Mouse (Mus musculus): ENCODE results near the gene Foxl1. TPM values are rescaled to one million over a fixed set of nuclear protein-coding genes. Genes with fewer than 3 reads are reported as not detected.
A peak's percentile ranks its signal among the peaks of the same experiment; 100 is the strongest.

Gene Foxl1
- total RNA-seq (2021) = 1 to 10 TPM; 1.2 to 1.8 TPM
- long read RNA-seq, experiment 1 = 0 reads
- long read RNA-seq, experiment 2, partial matches to known transcripts = 0 of 1 reads
- long read RNA-seq, experiment 2, other reads (novel, unspliced or antisense) = 0 of 1 reads

DNA sequence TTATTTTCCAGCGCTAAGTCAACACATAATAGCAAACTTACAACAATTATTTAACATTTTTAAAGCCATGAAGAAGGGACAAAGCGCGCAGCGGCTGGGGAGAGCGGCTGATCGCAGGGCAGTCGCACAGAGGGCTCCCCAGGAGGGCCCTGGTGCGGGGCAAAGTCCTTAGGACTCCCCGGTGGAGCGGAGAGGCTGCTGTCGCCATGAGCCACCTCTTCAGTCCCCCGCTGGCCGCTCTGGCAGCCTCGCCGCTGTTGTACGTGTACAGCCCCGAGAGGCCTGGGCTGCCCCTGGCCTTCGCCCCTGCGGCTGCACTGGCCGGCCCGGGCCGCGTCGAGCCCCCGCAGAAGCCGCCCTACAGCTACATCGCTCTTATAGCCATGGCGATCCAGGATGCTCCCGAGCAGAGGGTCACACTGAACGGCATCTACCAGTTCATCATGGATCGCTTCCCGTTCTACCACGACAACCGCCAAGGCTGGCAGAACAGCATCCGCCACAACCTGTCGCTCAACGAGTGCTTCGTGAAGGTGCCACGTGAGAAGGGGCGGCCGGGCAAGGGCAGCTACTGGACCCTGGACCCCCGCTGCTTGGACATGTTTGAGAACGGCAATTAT, at the start of gene Foxl1:
Gene Foxl1 (plus strand): TSS at position 185 of the 620 bp plus-strand sequence.
- DNase-seq (ENCODE audit: low spot score in 2 of 2) = no peak

DNA sequence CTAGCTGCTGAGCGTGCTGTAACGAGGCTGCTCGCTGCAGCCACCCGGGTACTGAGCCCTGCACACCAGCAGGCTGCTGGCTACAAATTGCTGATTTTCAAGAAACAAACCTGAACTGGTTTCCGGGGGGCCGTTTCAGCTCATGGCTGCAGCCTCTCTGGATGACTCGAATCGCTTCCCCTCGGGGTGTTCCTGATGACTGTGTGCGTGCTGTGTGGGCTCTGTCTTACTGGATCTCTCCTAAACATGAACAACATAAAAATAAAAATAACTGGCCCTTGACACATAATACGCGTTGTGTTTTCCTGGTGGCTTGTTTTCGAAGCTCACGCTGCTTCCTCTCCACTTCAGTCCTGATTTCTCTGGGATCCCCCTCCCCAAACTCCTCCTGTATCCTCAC, 49.0 kb upstream of the Foxl1 start:
- no peak for DNase-seq (ENCODE audit: low spot score in 2 of 2)

DNA sequence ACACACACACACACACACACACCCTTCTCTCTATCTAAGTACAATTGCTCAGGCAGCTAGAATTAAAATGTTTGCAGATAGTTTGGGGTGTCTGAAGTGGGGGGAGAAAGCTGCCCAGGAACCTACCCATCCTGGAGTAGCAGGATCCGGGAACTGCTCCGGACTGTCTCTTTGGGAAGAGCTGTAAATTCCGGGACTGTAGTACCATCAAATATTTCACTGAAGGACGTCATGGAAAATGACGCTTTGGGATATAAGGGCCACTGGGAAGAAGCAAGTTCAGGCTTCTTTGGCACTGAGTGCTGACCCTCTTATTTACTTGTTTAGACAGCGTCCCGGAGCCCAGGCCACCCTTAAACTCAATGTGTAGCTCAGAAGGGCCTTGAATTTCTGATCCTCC, 48.5 kb upstream of the Foxl1 start:
- no peak for DNase-seq (ENCODE audit: low spot score in 2 of 2)

DNA sequence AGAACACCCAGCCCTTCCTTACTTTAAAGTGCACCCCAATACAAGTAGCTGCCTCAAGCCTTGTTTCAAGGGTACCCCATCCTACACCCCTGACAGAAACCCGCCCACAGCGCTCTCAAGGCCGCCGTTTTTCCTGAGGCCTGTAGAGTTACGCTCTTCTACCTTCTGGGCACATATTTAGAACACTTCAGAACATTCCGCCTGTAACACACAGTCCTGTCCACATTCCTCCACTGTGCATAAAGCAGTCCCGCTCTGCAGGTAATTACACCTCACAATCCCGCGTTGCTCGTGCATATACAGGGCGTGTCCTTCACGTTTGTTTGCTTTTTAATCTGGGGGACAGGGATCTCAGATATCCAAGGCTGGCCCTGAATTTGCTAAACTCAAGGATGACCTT, 47.8 kb upstream of the Foxl1 start:
- DNase-seq (ENCODE audit: low spot score in 2 of 2) = no peak

DNA sequence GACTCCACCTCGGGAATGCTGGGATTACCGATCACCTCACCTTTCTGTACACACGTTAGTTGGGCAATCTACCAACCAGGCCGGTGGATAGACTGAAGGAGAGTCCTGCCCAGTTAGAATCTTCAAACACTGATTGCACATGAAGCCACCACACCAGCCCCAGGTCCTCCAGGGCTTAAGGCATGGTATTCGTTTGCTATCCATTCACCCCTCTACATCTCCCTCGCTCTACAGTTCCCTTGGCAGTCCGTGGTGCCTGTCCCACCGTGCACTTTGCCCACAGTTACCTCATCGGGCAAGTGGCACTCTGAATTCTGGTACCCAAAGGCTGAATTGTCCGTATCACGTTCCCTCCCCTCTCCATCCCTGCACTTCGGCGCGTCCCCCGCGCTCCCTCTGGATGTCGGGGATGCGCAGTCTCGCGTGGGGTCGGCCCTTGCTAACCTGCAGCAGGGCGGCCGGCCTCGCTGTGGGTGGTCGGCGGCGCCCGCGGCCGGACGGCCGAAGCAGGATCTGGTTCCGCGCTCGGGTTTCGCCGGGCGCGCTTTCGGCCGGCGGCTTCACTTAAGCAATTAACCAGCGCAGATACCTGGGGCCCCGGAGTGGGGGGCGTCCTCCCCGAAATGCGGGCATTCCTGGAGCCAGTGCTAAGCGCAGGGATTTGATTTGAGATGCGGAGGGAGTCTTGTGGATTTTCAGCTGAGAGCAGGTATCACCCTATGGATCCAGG, 47.2 kb upstream of the Foxl1 start:
- no peak for DNase-seq (ENCODE audit: low spot score in 2 of 2)

DNA sequence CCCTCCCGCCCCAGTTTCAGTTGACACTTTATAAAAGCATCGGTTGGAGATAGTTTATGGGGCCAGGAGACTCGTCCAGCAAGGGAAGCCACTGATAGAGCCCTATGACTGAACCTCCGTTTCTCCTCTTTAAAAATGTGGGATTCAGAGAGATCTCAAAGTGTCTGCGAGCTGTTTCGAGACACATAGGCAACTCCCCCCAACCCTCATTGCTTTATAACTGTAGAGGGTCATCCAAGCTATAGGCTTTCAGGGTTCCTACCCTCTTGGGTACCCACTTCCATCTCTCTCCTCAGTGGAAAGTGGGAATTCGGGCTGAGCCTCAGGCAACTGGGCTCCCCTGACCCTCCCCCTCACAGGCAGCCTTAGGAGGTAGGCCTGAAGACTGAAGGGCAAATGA, 46.3 kb upstream of the Foxl1 start:
- no peak for DNase-seq (ENCODE audit: low spot score in 2 of 2)

DNA sequence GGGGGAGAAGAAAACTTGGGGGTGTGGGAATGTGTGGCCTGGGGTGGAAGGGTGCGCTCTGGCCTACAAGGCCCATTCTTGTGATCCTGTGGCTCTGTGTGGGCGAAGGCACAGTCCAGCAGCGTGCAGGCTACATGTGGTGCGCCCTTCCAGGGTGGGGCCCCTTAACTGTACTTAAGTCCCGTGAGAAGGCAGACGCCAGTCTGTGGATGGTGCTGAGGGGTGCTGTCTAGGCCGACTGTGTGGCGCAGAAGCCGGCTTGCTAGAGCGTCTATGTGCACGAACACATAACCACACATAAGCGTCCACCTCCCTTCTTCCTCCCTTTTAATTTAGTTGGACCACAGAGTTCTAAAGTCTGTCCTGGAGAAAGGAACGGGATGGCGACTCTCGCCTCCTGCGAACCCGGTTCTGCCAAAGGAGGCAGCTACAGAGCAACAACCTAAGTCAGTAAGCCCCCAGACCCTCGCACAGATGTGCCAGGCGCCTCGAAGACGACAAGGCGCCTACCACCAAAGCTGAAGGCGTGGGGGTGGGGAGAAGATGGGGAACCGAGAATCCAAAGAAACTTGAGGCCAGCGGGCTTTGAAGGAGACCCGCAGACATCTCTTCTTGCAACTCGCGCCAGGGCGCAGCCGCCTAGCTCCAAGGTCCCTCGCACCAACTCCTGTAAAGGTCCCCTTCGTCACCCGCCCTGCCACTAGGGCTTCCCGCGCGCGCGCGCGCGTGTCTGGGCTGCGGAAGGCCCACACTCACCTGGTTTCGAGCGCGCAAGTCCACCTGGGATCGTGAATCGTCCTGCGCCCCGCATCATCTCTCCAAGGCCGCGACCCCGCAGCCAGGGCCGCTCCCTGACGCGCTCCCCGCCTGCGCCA, 45.3 kb upstream of the Foxl1 start:
- DNase-seq (ENCODE audit: low spot score in 2 of 2) = no peak

DNA sequence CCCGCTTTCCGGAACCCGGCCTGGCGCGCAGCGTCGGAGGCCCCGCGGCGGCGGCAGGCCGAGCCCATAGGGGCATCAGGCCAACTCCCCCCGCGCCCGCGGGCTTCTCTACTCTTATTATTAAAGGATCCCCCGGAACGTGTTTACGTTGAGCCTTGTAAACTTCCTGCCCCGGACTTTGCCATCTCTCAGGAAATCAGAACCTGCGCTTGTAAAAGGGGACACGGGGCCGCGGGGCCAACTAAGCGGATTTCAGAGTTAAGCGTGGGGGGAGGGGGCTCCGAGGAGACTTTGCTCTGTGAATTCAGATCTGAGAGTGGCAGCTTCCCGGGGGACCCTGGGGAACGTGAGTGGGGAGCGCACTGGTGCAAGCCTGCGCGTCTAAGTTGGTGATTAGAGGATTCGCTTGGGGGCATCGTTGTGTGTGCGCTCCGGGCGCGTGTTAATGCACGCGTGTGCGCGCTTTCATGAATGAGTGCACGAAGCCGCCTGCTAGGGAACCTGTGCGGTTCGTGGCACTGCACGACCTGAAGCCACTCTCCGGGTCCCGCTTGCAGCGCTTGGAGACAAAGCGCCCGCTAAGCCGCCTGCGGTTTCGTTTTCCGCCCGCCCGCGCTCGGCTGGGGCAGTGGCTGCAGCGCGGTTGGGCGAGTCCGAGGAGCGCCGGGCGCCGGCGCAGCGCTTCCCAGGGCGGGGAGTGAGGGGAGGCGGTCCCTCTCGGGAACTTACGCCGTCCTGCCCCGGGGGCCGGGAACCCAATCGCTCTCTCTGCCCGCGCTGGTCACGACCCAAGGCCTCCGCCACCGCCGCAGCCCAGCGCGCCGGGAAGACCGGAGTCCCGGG, 44.4 kb upstream of the Foxl1 start:
- DNase-seq (ENCODE audit: low spot score in 2 of 2) = peak; percentile 27 to 39

DNA sequence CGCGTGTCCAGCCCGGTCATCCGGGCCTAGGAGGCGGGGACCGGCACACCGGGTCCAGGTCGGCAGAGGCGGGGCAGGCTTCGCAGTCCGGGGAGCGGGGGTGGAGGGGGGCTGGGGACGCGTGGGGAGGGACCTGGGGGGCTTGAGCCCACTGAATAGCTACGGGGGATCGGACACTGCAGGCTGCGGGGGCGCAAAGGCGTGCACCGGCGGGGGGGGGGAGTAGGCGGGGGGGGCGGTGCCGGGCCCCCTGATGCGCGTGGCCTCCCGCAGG, 43.9 kb upstream of the Foxl1 start:
- DNase-seq (ENCODE audit: low spot score in 2 of 2) = no peak

DNA sequence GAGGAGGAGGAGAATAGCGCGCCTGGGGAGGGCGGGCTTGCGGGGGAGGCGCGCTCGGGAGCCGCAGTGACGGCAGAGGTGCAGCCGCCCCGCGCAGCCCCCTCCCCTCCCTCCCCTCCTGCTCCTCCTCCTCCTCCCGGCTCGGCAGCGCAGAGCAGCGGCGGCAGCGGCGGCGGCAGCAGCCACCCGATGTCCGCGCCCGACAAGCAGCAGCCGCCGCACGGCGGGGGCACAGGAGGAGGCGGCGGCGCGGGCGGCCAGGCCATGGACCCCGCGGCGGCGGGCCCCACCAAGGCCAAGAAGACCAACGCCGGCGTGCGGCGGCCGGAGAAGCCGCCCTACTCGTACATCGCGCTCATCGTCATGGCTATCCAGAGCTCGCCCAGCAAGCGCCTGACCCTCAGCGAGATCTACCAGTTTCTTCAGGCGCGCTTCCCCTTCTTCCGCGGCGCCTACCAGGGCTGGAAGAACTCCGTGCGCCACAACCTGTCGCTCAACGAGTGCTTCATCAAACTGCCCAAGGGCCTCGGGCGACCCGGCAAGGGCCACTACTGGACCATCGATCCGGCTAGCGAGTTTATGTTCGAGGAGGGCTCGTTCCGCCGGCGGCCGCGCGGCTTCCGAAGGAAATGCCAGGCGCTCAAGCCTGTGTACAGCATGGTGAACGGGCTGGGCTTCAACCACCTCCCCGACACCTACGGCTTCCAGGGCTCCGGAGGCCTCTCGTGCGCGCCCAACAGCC, 43.4 kb upstream of the Foxl1 start, which contains the start of gene Foxf1:
Gene Foxf1 (plus strand): TSS at position 177 of the 742 bp plus-strand sequence.
- DNase-seq (ENCODE audit: low spot score in 2 of 2) = no peak

DNA sequence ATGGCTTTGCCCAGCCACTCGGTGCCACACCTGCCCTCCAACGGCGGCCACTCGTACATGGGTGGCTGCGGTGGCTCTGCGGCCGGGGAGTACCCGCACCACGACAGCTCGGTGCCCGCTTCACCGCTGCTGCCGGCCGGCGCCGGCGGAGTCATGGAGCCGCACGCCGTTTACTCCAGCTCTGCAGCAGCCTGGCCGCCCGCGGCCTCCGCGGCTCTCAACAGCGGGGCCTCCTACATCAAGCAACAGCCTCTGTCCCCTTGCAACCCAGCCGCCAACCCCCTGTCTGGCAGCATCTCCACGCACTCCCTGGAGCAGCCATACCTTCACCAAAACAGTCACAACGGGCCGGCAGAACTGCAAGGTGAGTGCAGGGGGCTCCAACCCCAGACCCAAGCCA, 42.7 kb upstream of the Foxl1 start:
- DNase-seq (ENCODE audit: low spot score in 2 of 2) = no peak

DNA sequence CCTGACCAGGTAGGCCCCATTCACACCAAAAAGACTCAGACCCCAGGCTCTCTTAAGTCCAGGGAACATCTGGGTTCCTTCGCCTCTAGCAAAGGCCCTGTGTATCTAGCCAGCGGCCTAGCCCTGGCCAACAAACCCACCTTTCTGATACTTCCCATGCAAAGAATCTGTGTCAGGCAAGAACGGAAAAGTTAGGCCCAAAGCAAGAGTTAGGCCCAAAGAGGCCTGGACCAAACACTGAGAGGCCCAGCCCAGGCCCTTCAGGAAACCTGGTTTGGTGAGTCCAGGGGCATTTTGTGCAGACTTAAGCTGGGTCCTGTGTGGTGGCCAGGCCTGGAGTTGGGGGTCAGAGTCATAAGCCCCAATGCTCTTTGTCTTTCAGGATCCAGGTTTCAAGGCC, 42.2 kb upstream of the Foxl1 start:
- DNase-seq (ENCODE audit: low spot score in 2 of 2) = no peak

DNA sequence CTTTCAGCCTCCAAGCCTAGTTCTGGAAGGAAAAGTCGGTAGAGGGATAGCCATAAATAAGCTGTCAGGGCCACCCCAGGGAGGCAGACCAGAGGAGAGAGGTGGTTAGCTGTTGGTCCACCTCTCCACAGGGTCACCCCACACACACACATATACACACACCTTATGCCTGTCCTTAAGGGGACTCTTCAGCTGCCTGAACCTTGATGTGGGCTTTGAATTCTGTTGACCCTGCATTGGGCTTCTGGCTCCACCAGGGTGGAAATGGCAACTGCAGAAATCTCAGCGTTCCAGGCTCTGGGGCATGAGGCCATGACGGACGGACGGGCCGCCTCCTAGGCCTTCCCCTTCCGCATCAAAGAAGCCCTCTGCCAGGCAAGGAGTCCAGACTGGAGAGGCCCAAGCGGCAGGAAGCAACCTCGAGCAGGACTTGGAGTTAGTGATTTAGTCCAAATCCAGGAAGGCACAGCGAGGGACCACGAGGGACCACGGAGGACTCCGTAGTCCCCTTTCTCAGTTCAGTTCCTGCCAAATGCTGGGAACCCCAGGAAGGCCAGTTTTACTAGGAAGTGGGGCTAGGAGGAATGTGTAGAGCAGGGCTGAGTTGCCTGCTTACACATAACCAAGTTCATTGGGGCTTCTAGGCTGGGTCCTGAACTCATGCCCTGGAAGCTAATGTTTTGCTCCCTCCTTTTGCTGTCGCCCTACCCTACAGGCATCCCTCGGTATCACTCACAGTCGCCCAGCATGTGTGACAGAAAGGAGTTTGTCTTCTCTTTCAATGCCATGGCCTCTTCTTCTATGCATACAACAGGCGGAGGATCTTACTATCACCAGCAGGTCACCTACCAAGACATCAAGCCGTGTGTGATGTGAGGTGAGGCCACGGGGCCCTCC, 41.5 kb upstream of the Foxl1 start:
- DNase-seq (ENCODE audit: low spot score in 2 of 2) = no peak

DNA sequence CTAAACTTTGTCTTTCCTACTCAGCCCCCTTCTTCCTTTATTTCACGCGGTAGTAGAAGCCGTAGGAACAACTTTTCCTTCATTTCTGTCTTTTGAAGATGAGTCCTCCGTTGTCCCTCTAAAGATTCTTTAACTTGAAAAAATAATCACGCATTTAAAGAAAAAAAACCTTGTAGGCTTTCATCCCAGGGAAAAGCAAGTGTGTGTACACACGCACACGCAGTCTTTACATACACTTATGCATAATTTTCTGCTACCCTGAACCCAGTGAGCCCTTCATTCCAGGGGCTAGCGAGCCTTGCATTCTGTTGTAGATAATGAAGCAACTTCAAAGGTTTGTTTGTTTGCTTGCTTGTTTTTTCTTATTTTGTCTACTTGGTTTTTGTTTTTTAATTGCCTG, 39.5 kb upstream of the Foxl1 start:
- DNase-seq (ENCODE audit: low spot score in 2 of 2) = no peak

DNA sequence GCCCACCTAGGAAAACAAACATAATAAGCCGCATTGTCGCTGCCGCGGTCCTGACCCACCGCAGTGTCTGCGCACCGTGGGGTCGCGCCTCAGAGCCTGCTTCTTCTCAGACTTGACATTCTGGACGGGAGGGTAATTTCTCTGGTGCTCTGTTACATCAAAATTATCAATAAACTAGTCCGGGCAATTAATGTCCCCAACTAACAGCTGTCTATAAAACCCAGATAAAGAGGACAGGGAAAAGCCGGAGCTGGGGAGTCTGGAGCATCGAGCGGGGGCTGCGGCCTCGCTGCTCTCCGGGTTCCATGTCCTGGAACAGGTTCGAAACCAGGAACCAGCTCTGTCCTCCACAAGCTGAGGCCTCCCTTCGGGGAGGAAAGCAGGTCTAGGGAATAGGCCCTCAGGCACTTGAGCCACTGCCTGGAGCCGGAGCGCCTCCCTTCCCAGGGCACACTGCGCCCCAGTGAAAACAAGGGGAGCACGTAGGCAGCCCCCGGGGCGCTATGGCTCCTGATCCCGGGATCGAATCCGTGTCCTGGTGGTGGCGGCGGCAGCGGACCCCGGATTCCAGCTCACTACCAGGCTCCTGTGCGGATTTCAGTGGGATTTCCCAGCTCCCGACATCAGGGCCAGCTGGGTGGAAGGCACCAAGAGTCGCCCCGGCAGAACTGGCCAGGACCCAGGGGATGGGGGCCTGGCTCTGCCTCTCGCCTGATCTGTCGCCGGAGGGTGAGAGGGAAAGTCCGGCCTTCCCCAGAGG, 38.7 kb upstream of the Foxl1 start:
- DNase-seq (ENCODE audit: low spot score in 2 of 2) = no peak

DNA sequence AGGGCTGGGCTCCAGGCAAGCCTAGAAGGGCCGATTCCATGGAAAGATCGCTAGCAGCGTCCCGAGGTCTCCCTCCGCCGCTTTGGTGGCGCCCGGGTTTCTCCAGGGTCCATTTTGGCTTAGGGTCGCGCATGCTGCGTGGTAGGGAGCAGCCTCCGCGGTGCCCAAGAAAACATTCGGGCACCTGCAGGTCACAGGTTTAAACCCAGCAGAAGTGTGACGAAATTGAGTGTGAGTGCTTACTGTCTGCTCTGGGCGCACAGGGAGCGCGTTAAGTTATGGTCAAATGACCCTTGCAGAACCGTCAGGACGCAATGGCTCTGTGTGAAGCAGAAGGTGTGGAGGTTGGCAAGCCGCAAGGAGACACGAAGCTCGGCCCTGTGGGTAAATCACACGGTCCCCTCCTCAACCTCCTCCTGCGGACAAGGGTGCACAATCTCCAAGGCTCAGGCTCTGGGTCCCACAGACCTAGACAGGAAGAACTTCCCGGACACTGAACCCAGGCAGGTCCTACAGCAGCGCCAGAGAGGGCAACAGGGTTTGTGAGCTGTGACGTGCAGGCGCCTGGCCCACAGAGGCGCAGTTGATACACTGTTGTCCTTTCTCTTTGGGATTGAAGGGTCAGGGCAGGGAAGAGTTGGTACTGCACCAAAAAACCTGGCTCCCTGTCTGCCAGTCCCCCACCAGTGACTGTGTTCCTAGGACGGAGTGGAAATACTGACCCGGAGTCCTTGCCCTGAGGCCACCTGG, 37.9 kb upstream of the Foxl1 start:
- no peak for DNase-seq (ENCODE audit: low spot score in 2 of 2)

DNA sequence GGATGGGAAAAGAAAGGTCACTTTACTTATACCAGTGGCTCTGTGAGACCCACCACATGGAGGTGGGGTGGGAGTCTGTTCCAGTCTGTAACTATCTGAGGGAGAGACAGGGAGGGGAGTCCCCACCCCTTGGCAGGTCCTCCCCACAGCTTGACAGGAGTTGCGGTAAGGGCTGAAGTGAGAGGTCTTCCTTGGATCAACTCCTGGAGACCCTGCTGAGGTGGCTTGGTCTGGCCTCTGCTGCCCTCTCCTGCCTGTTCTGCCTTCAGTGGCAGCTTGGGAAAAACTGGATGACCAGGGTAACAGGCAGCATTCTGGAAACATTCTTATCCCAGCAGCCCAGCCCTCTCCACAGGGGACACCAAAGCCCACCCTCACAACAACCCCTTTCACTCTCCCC, 37.0 kb upstream of the Foxl1 start:
- no peak for DNase-seq (ENCODE audit: low spot score in 2 of 2)

DNA sequence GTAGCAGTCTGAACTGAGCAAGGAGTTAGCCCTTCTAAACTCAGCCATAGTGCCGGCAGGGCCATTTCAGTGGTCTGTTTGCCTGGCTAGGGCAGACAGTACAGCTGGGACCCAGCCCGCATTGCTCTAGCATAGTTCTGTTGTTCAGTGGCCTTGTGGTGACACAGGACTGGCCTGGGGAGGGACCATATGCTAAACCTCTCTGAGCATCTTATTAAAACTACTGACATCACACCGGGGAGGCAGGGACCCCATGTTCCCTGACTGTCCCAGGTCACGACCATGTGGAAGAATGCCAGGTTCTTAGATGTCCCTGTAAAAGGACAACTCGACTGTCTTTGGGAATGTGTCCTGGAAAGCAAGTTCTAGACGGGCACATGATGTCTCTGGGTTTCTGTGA, 35.6 kb upstream of the Foxl1 start:
- no peak for DNase-seq (ENCODE audit: low spot score in 2 of 2)
